Mouse (Mus musculus) cerebellum, adult 2 months (tissue): ENCODE measurements around the gene Rgs3. TPM values are rescaled to one million over a fixed set of nuclear protein-coding genes. Genes with fewer than 3 reads are reported as not detected.

ENCODE experiments used
- DNase-seq, 2 experiments: peaks; one replicate each; pipeline ENCODE4 v3.0.0; 2021
- H3K27ac ChIP-seq: fragments of 200-500 bp; 2 replicates; pipeline ENCODE4 v1.5.1; 2012; ENCODE audit warnings: low read length, control low read depth, inconsistent platforms; ENCODE audit not compliant: insufficient read depth
- H3K27me3 ChIP-seq: fragments of 200-500 bp; 2 replicates; pipeline ENCODE4 v1.6.1; 2012; ENCODE audit warnings: inconsistent platforms, mild to moderate bottlenecking, low read length, moderate library complexity; ENCODE audit not compliant: control insufficient read depth, insufficient read depth
- H3K4me1 ChIP-seq: fragments of 200-500 bp; 2 replicates; pipeline ENCODE4 v1.6.1; 2011; ENCODE audit warnings: low read length; ENCODE audit not compliant: control insufficient read depth, insufficient read depth
- H3K4me3 ChIP-seq: fragments of 200-500 bp; replicated peaks from 2 replicates; pipeline ENCODE3; 2011; ENCODE audit warnings: mild to moderate bottlenecking, low read depth, low read length, control low read depth; ENCODE audit not compliant: insufficient read depth
- CTCF ChIP-seq: fragments of 200-500 bp; IDR thresholded peaks from 2 replicates; pipeline ENCODE4 v1.5.1; 2011; ENCODE audit warnings: low read depth, mild to moderate bottlenecking, control low read depth, low read length, moderate library complexity, borderline replicate concordance; ENCODE audit not compliant: insufficient read depth
- POLR2A ChIP-seq: fragments of 200-500 bp; IDR thresholded peaks from 2 replicates; pipeline ENCODE4 v1.6.1; 2011; ENCODE audit warnings: low read length, control low read depth, borderline replicate concordance; ENCODE audit not compliant: insufficient read depth
- WGBS: fragments of 180-500 bp; shearing (Covaris S2); methylation state at CpG from one replicate; pipeline ENCODE4 v1.1.7; 2018; 5-methylcytosine and 5-hydroxymethylcytosine counted together
- polyA plus RNA-seq: library from polyadenylated mRNA; depleted of rRNA; stranded (reverse); fragments of >200 nt; gene quantifications from 2 replicates; pipeline ENCODE4 v1.2.3, GENCODE M21; 2012

The Rgs3 gene
- polyA plus RNA-seq, 1 experiment: 92.7 TPM

DNA sequence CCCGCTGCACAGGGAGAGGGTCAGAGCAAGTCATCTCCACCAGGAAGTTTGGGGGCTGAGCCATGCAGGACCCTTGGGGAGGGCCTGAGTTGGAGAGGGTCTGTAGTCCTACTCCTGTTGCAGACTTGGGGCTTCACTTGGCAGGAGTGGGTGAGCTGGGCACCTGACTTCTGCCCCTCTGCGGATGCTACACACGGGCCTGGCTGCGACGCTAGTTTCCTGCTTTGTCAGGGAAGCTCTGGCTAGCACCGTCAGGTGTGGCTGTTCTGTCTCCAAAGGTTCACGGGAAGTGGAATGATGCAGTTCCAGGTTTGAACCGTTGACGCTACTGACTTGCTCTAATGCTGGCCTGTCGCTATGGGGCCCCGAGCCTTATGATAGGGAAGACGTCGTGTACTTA, 144.6 kb downstream of the Rgs3 start:
- 88% methylated on average over 13 of the region's 13 CpGs for WGBS
- Histone ChIP-seq H3K4me1 (peaks cover 8% of the 10 kb centered on the region), H3K27me3 (no peaks in the 10 kb centered on the region), H3K27ac (no peak overlapping the region), H3K4me3 (no peak overlapping the region)
- no peak for TF ChIP-seq POLR2A
- TF ChIP-seq CTCF: no peak
- DNase-seq: no peak

DNA sequence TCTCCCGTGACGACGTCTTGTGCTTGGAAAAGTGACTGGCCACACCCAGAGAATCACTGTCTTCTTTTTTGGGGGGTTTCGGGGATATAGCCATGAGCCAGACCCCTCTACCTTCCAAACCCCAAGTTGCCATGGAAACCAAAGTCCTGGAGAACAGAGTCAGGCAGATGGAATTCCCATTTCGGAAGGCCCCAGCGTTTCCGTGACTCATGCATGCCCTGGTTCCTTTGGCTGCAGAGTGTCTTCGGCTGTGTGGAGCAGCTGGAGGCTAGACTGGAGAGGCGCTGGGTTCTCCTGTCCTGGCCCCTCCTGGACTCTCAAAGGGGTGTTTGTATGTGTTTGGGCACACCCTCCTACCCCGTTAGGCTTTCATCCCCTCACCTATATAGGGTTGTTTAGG, 145.4 kb downstream of the Rgs3 start:
- WGBS: 44% methylated on average over 10 of the region's 10 CpGs
- no peak for DNase-seq
- Histone ChIP-seq H3K4me3 (no peak overlapping the region), H3K4me1 (peaks cover 5% of the 10 kb centered on the region; the same call in 1 of the 2 replicates), H3K27me3 (no peaks in the 10 kb centered on the region), H3K27ac (no peak overlapping the region)
- TF ChIP-seq CTCF (no peak), POLR2A (no peak)

- WGBS: 59% methylated on average over 3 of the region's 3 CpGs
- no peak overlapping the region for H3K4me3 ChIP-seq
- H3K27ac ChIP-seq: no peak overlapping the region
- no peak for DNase-seq
- TF ChIP-seq CTCF (no peak), POLR2A (no peak)
- peaks cover 5% of the 10 kb centered on the region; the same call in 1 of the 2 replicates for H3K4me1 ChIP-seq
- H3K27me3 ChIP-seq: no peaks in the 10 kb centered on the region
These were observed 146.1 kb downstream of the Rgs3 start for GRCm38 (mm10) chr4:62705749-62706148.

DNA sequence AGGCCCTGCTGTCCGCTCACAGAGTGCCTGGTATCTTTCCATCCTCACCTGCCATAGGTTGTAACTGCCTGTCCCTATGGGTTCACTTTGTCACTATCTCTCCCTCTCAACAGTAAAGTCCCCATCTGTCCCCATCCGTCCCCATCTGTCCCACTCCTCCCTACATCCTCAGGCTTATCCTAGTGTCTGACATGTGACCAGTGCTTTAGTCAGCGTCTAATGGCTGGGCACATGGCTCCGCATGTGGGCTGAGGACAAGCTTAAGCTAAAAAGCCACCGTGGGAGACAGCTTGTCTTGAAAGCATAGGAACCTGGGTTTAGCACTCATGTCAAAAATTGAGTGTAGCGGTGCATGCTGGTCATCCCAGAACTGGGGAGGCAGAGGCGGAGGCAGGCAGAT, 148.4 kb downstream of the Rgs3 start:
- peaks cover 2% of the 10 kb centered on the region; the same call in 1 of the 2 replicates for H3K4me1 ChIP-seq
- no peak overlapping the region for H3K4me3 ChIP-seq
- no peak for DNase-seq
- no peaks in the 10 kb centered on the region for H3K27me3 ChIP-seq
- 65% methylated on average over 7 of the region's 7 CpGs for WGBS
- H3K27ac ChIP-seq: no peak overlapping the region
- TF ChIP-seq CTCF (no peak), POLR2A (no peak)

GRCm38 (mm10) chr4:62708994-62709393, 149.3 kb downstream of the Rgs3 start:
- no peak for DNase-seq
- 84% methylated on average over 1 of the region's 1 CpGs for WGBS
- H3K27ac ChIP-seq: no peak overlapping the region
- no peaks in the 10 kb centered on the region for H3K4me1 ChIP-seq
- H3K4me3 ChIP-seq: no peak overlapping the region
- no peaks in the 10 kb centered on the region for H3K27me3 ChIP-seq
- TF ChIP-seq POLR2A (no peak), CTCF (no peak)

- no peaks in the 10 kb centered on the region for H3K4me1 ChIP-seq
- no peak overlapping the region for H3K4me3 ChIP-seq
- DNase-seq: no peak
- TF ChIP-seq CTCF (no peak), POLR2A (no peak)
- whole genome bisulfite sequencing: 83% methylated on average over 5 of the region's 5 CpGs
- H3K27me3 ChIP-seq: no peaks in the 10 kb centered on the region
- H3K27ac ChIP-seq: no peak overlapping the region
These were observed 149.8 kb downstream of the Rgs3 start for GRCm38 (mm10) chr4:62709448-62709847.

GRCm38 (mm10) chr4:62711159-62711558, 151.5 kb downstream of the Rgs3 start:
- 71% methylated on average over 7 of the region's 7 CpGs for WGBS
- TF ChIP-seq CTCF: no peak
- no peak for TF ChIP-seq POLR2A
- DNase-seq: no peak
- no peaks in the 10 kb centered on the region for H3K27me3 ChIP-seq
- no peak overlapping the region for H3K4me3 ChIP-seq
- no peak overlapping the region for H3K27ac ChIP-seq
- no peaks in the 10 kb centered on the region for H3K4me1 ChIP-seq

GRCm38 (mm10) chr4:62711582-62711981, 151.9 kb downstream of the Rgs3 start:
- no peak for TF ChIP-seq POLR2A
- no peak for TF ChIP-seq CTCF
- Histone ChIP-seq H3K27me3 (no peaks in the 10 kb centered on the region), H3K27ac (no peak overlapping the region), H3K4me1 (no peaks in the 10 kb centered on the region), H3K4me3 (no peak overlapping the region)
- no peak for DNase-seq
- 57% methylated on average over 4 of the region's 4 CpGs for WGBS
